Mouse (Mus musculus) T-cell, adult 66 days (primary cell): ENCODE results near the gene Fcer2a. TPM values are rescaled to one million over a fixed set of nuclear protein-coding genes. Genes with fewer than 3 reads are reported as not detected.

ENCODE experiments used
- total RNA-seq, 2 experiments: library from RNA; stranded (reverse); gene quantifications; 3 replicates in 1 of 2; 4 replicates in 1 of 2; pipeline ENCODE4 v1.2.4; 2023

Fcer2a gene
- total RNA-seq = 1 to 10 TPM in 1 of 2 experiments, under 1 TPM in 1; 0.83 to 1.4 TPM

DNA sequence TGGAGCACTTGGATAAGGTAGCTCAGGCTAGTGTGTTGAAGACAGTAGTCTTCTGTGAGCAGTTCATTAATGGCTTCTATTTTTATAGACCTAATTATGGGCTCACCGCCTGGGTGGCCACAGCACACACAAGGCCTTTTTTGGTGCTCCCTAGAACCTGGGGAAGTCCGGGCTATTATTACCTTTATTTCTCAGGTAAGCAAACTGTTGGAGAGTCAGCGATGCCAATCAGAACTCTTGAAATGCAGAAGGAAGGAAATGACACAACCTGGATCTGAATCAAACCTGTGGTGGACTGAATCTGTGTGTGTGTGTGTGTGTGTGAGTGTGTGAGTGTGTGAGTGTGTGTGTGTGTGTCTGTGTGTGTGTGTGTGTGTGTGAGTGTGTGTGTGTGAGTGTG is at the start of gene Fcer2a:
Gene Fcer2a (minus strand): TSS at position 55 of the 400 bp plus-strand sequence.

DNA sequence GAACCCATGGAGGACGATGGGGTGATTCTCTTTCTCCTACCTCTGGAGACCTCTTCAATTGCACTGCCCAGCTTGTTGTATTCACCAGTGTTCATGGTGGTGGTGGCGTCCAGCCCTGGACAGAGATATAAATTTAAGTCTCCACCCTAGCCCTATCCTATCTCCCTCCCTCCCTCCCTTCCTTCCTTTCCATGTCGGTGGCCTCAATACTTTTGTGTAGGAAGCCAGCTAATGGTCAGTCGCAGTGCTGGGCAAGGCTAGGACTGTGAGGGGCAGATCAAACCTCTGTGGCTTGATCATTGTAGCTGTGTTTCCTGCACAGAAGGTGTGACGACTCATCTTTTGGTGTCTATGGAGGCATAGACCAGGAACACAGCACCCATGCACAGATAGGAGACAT is 26.6 kb upstream of the Fcer2a start, which contains the start of gene Clec4g:
Gene Clec4g (minus strand): TSS at position 101 of the 400 bp plus-strand sequence.

DNA sequence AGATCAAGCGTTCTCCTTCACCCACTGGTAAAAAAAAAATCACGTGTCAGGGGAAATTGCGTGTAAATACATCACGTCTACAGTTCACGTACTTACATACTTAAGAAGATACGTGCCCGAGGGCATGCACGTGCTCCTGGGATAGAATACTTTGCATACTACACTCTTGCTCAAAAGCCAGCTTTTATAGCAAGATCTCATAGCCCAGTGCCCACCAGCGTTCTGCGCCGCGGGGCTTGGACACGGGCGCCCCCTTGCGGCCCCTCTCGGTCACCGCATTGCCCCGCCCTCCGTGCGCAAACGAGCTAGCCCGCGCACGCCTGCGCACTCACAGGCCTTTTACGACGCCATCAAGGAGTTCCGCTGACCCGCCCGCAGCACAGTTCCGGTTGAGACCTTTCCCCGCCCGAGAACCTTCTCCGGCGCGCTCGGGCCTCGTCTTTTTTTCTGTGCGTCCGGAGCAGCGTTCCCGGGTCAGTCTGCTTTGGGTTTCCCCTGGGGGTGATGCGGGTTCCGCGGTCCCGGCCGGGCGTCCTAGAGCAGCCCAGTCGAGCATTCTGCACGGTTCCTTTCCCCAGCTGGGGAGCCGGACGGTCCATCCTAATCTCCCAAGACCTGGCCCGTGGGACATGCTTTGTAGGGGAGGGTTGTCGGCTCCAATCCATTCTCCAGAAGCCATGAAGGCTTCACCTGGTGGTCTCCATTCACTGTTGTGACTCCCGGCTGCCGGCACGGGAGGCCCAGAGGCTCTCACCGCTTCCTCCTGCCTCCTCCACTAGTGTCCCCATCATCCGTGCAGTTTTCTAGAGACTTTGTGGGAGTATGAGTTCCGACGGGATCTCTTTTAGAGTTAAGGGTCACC is 17.6 kb downstream of the Fcer2a start, which contains the start of gene Trappc5:
Gene Trappc5 (plus strand): TSS at position 169 of the 862 bp plus-strand sequence.

DNA sequence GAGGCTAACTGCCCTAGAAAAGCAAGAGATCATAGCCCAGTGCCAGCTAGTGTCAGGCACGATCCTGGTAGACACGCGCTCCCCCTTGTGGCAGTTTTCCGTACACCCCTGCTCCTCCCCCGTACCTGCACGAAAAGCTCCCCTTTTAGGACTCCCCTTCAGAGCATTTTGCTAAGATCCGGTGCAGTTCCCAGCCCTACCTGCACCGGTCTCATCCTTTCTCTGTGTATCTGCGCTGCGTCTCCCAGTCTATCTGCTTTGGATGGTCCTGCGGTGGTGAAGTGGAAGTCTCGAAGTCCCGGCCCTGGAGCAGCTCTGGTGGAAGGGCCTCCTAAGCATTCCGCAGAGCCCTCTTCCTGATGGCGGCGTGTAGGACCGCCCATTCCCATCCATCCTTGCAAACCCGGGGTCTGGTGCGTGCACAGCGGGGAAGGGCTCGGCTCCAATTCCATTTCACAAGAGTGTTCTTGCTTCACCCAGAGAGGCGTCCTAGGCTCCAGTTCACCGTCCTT is 21.9 kb downstream of the Fcer2a start, which contains the start of gene Fcor:
Gene Fcor (minus strand): TSS at position 383 of the 512 bp plus-strand sequence.

DNA sequence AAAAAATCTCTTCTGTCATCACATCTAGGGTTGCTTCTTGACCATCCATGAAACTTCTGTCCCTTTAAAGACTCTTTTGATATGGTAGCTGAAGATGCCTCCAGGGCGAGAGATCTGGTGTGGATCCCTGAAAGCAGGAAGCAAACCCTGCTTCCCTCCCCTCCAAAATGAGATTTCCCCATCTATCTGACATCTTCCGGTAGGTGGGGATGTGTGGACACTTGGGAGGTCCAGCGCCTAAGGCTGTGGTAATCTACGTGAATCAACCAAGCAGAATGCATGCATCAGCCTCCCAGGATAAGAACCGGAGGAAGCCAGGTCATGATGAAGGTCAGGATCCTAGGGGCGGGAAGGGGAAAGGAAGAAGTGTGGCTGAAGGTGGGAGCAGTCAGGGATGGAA is 28.5 kb downstream of the Fcer2a start, which contains the start of gene Mcemp1:
Gene Mcemp1 (plus strand): TSS at position 248 of the 400 bp plus-strand sequence.

DNA sequence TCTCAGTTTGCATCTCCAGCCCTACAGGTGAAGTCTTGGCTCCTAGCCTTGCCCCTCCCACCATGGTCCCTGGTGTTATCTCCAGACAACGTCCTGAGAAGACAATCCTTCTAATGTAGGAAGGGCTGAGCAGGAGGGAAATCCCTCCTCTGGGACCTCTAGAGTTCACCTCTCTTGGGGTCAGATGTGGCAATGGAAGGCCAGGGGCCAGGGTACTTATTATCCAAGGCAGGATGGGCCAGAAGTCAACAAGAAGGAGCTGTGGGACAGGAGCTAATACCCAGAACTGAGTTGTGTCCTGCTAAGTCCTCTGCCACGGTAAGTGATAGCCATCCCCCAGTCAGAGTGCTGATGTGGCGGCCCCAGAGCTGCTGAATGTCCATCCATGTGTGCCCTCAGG is 38.4 kb downstream of the Fcer2a start, which contains the start of gene Retn:
Gene Retn (plus strand): TSS at position 245 of the 400 bp plus-strand sequence.

Other genes with a start within 250 kb of the Fcer2a start
- under 1 TPM in 1 of 2 experiments, not detected in 1; 0.61 TPM for gene Pex11g, start 226.5 kb downstream of the Fcer2a start, total RNA-seq
- gene Tex45, start 223.3 kb downstream of the Fcer2a start, total RNA-seq = 10 to 100 TPM in 1 of 2 experiments, 1 to 10 TPM in 1; 8.5 to 16.2 TPM
- 1 to 10 TPM; 6.8 to 8.3 TPM for gene Zfp358, start 201.0 kb downstream of the Fcer2a start, total RNA-seq
- gene Mcoln1, start 193.7 kb downstream of the Fcer2a start, total RNA-seq = 10 to 100 TPM; 70.6 to 82.9 TPM
- 10 to 100 TPM; 65.9 to 67.7 TPM for gene Pnpla6, start 178.8 kb downstream of the Fcer2a start, total RNA-seq
- not detected for gene C330021F23Rik, start 126.2 kb downstream of the Fcer2a start, total RNA-seq
- gene Camsap3, start 106.9 kb downstream of the Fcer2a start, total RNA-seq = not detected
- gene Xab2, start 72.9 kb downstream of the Fcer2a start, total RNA-seq = 10 to 100 TPM; 80.3 to 85.8 TPM
- 10 to 100 TPM; 49.8 to 57.0 TPM for gene Pet100, start 72.6 kb downstream of the Fcer2a start, total RNA-seq
- not detected for gene Pcp2, start 68.6 kb downstream of the Fcer2a start, total RNA-seq
- gene Stxbp2, start 63.2 kb downstream of the Fcer2a start, total RNA-seq = 100 to 1,000 TPM; 207 to 212 TPM
- gene Retn, start 38.4 kb downstream of the Fcer2a start, total RNA-seq = not detected
- under 1 TPM in 1 of 2 experiments, not detected in 1; 0.39 TPM for gene Mcemp1, start 28.4 kb downstream of the Fcer2a start, total RNA-seq
- gene Fcor, start 21.8 kb downstream of the Fcer2a start, total RNA-seq = not detected
- 10 to 100 TPM; 12.6 to 16.2 TPM for gene Trappc5, start 17.9 kb downstream of the Fcer2a start, total RNA-seq
- gene Clec4g, start 26.5 kb upstream of the Fcer2a start, total RNA-seq = not detected
- gene Cd209a, start 54.8 kb upstream of the Fcer2a start, total RNA-seq = 1 to 10 TPM in 1 of 2 experiments, under 1 TPM in 1; 0.65 to 2.1 TPM
- gene Cd209e, start 160.1 kb upstream of the Fcer2a start, total RNA-seq = not detected
- 1 to 10 TPM in 1 of 2 experiments, under 1 TPM in 1; 0.65 to 1.5 TPM for gene Cd209d, start 184.4 kb upstream of the Fcer2a start, total RNA-seq
- not detected for gene Cd209b, start 232.7 kb upstream of the Fcer2a start, total RNA-seq